Mouse (Mus musculus): ENCODE measurements around the gene Ces1e. TPM values are rescaled to one million over a fixed set of nuclear protein-coding genes. Genes with fewer than 3 reads are reported as not detected.
"Not testable (repeated sequence)": the region's sequence is repeated elsewhere in the genome, so short reads cannot be mapped to it uniquely, and the experiment has no call there.

The Ces1e gene
- polyA plus RNA-seq, 1 experiment: not detected

- H3K4me1 ChIP-seq (ENCODE audit: control insufficient read depth, insufficient read depth, low read length): no peaks in the 10 kb centered on the region
- H3K4me3 ChIP-seq (replicated peaks; ENCODE audit: control insufficient read depth, low read depth, low read length): no peak overlapping the region
- no peak overlapping the region for H3K27ac ChIP-seq (ENCODE audit: control insufficient read depth, insufficient read depth, low read depth, low read length, poor library complexity)
- no peak for TF ChIP-seq CTCF (IDR thresholded peaks at IDR 0.05; ENCODE audit: control insufficient read depth, insufficient read depth, low read length)
- TF ChIP-seq POLR2A (IDR thresholded peaks at IDR 0.05; ENCODE audit: borderline replicate concordance, control insufficient read depth, low read depth, low read length): no peak
Measured at GRCm38 (mm10) chr8:93211091-93211490, 18.3 kb downstream of the Ces1e start.

- not testable (repeated sequence) for H3K4me1 ChIP-seq (ENCODE audit: control insufficient read depth, insufficient read depth, low read length); H3K27ac ChIP-seq (ENCODE audit: control insufficient read depth, insufficient read depth, low read depth, low read length, poor library complexity); H3K4me3 ChIP-seq (replicated peaks; ENCODE audit: control insufficient read depth, low read depth, low read length)
- 65% methylated on average over 7 of the region's 7 CpGs for WGBS
Measured at GRCm38 (mm10) chr8:93199146-93199545, 30.3 kb downstream of the Ces1e start.

GRCm38 (mm10) chr8:93197685-93198525 is 31.5 kb downstream of the Ces1e start, which contains the start of gene Ces1d:
Ces1d (minus strand) TSS chr8:93197838.
- Histone ChIP-seq H3K4me3 (replicated peaks; ENCODE audit: control insufficient read depth, low read depth, low read length) (no peak within 1 kb of the TSS), H3K4me1 (ENCODE audit: control insufficient read depth, insufficient read depth, low read length) (no peaks in the 10 kb centered on the region), H3K27ac (ENCODE audit: control insufficient read depth, insufficient read depth, low read depth, low read length, poor library complexity) (no peak within 1 kb of the TSS)
- TF ChIP-seq POLR2A (IDR thresholded peaks at IDR 0.05; ENCODE audit: borderline replicate concordance, control insufficient read depth, low read depth, low read length): no peak
- 68% methylated on average over 8 of the region's 8 CpGs for WGBS

GRCm38 (mm10) chr8:93196436-93196835 is 33.0 kb downstream of the Ces1e start:
- no peak overlapping the region for H3K27ac ChIP-seq (ENCODE audit: control insufficient read depth, insufficient read depth, low read depth, low read length, poor library complexity)
- no peaks in the 10 kb centered on the region for H3K4me1 ChIP-seq (ENCODE audit: control insufficient read depth, insufficient read depth, low read length)
- no peak overlapping the region for H3K4me3 ChIP-seq (replicated peaks; ENCODE audit: control insufficient read depth, low read depth, low read length)
- WGBS: 76% methylated on average over 5 of the region's 5 CpGs
- TF ChIP-seq POLR2A (IDR thresholded peaks at IDR 0.05; ENCODE audit: borderline replicate concordance, control insufficient read depth, low read depth, low read length) (no peak), CTCF (IDR thresholded peaks at IDR 0.05; ENCODE audit: control insufficient read depth, insufficient read depth, low read length) (no peak)

GRCm38 (mm10) chr8:93180581-93181129 is 48.8 kb downstream of the Ces1e start:
- Histone ChIP-seq H3K4me3 (replicated peaks; ENCODE audit: control insufficient read depth, low read depth, low read length) (no peak overlapping the region), H3K4me1 (ENCODE audit: control insufficient read depth, insufficient read depth, low read length) (no peaks in the 10 kb centered on the region), H3K27ac (ENCODE audit: control insufficient read depth, insufficient read depth, low read depth, low read length, poor library complexity) (no peak overlapping the region)
- TF ChIP-seq POLR2A (IDR thresholded peaks at IDR 0.05; ENCODE audit: borderline replicate concordance, control insufficient read depth, low read depth, low read length): no peak
- TF ChIP-seq CTCF (IDR thresholded peaks at IDR 0.05; ENCODE audit: control insufficient read depth, insufficient read depth, low read length): no peak
- 78% methylated on average over 4 of the region's 4 CpGs for WGBS

GRCm38 (mm10) chr8:93176593-93176992 is 52.8 kb downstream of the Ces1e start:
- no peak overlapping the region for H3K4me3 ChIP-seq (replicated peaks; ENCODE audit: control insufficient read depth, low read depth, low read length)
- no peaks in the 10 kb centered on the region for H3K4me1 ChIP-seq (ENCODE audit: control insufficient read depth, insufficient read depth, low read length)
- 39% methylated on average over 1 of the region's 1 CpGs for WGBS
- no peak overlapping the region for H3K27ac ChIP-seq (ENCODE audit: control insufficient read depth, insufficient read depth, low read depth, low read length, poor library complexity)
- no peak for TF ChIP-seq CTCF (IDR thresholded peaks at IDR 0.05; ENCODE audit: control insufficient read depth, insufficient read depth, low read length)
- no peak for TF ChIP-seq POLR2A (IDR thresholded peaks at IDR 0.05; ENCODE audit: borderline replicate concordance, control insufficient read depth, low read depth, low read length)

GRCm38 (mm10) chr8:93174554-93174953 is 54.9 kb downstream of the Ces1e start:
- H3K4me3 ChIP-seq (replicated peaks; ENCODE audit: control insufficient read depth, low read depth, low read length): no peak overlapping the region
- no peak overlapping the region for H3K27ac ChIP-seq (ENCODE audit: control insufficient read depth, insufficient read depth, low read depth, low read length, poor library complexity)
- H3K4me1 ChIP-seq (ENCODE audit: control insufficient read depth, insufficient read depth, low read length): no peaks in the 10 kb centered on the region
- WGBS: 81% methylated on average over 2 of the region's 2 CpGs
- TF ChIP-seq CTCF (IDR thresholded peaks at IDR 0.05; ENCODE audit: control insufficient read depth, insufficient read depth, low read length) (no peak), POLR2A (IDR thresholded peaks at IDR 0.05; ENCODE audit: borderline replicate concordance, control insufficient read depth, low read depth, low read length) (no peak)

GRCm38 (mm10) chr8:93171846-93172590 is 57.4 kb downstream of the Ces1e start:
- H3K4me1 ChIP-seq (ENCODE audit: control insufficient read depth, insufficient read depth, low read length): no peaks in the 10 kb centered on the region
- 84% methylated on average over 1 of the region's 1 CpGs for WGBS
- no peak for TF ChIP-seq CTCF (IDR thresholded peaks at IDR 0.05; ENCODE audit: control insufficient read depth, insufficient read depth, low read length)
- TF ChIP-seq POLR2A (IDR thresholded peaks at IDR 0.05; ENCODE audit: borderline replicate concordance, control insufficient read depth, low read depth, low read length): no peak
- H3K4me3 ChIP-seq (replicated peaks; ENCODE audit: control insufficient read depth, low read depth, low read length): no peak overlapping the region
- H3K27ac ChIP-seq (ENCODE audit: control insufficient read depth, insufficient read depth, low read depth, low read length, poor library complexity): no peak overlapping the region
